Mouse (Mus musculus) heart, adult 2 months (tissue): Measurements from ENCODE around the gene Bcl2l2. TPM values are rescaled to one million over a fixed set of nuclear protein-coding genes. Genes with fewer than 3 reads are reported as not detected.

ENCODE experiments used
- DNase-seq, 2 experiments: peaks; one replicate each; pipeline ENCODE4 v3.0.0; 2021
- H3K27ac ChIP-seq: fragments of 200-600 bp; 2 replicates; pipeline ENCODE4 v1.8.1; 2022
- H3K27me3 ChIP-seq: fragments of 200-500 bp; 2 replicates; pipeline ENCODE4 v1.6.1; 2012; ENCODE audit warnings: mild to moderate bottlenecking, low read length, inconsistent platforms, mixed read lengths; ENCODE audit not compliant: control insufficient read depth, insufficient read depth
- H3K36me3 ChIP-seq: fragments of 200-500 bp; 2 replicates; pipeline ENCODE4 v1.6.1; 2012; ENCODE audit warnings: low read length, inconsistent platforms; ENCODE audit not compliant: control insufficient read depth, insufficient read depth
- H3K4me1 ChIP-seq: fragments of 200-500 bp; 2 replicates; pipeline ENCODE4 v1.6.1; 2011; ENCODE audit warnings: low read length; ENCODE audit not compliant: control insufficient read depth, insufficient read depth
- H3K4me3 ChIP-seq: fragments of 200-600 bp; 2 replicates; pipeline ENCODE4 v1.8.1; 2022
- H3K79me2 ChIP-seq: fragments of 200-500 bp; replicated peaks from 2 replicates; pipeline ENCODE4 v1.6.1; 2012; ENCODE audit warnings: mild to moderate bottlenecking, inconsistent platforms, low read length, moderate library complexity, mixed read lengths; ENCODE audit not compliant: control insufficient read depth, insufficient read depth
- H3K9ac ChIP-seq: fragments of 200-500 bp; 2 replicates; pipeline ENCODE4 v1.6.1; 2012; ENCODE audit warnings: low read depth, mild to moderate bottlenecking, control low read depth, inconsistent platforms, low read length, mixed read lengths
- CTCF ChIP-seq: fragments of 200-600 bp; IDR thresholded peaks from 2 replicates; pipeline ENCODE4 v1.8.1; 2022; ENCODE audit warnings: antibody characterized with exemption, mild to moderate bottlenecking, moderate library complexity
- EP300 ChIP-seq: fragments of 200-500 bp; IDR thresholded peaks from 2 replicates; pipeline ENCODE4 v1.6.1; 2011; ENCODE audit warnings: low read depth, low read length, control low read depth; ENCODE audit not compliant: insufficient read depth
- POLR2A ChIP-seq: fragments of 200-500 bp; IDR thresholded peaks from 2 replicates; pipeline ENCODE4 v1.6.1; 2011; ENCODE audit warnings: mild to moderate bottlenecking, low read depth, low read length, control low read depth; ENCODE audit not compliant: insufficient read depth
- WGBS: fragments of 180-500 bp; shearing (Covaris S2); methylation state at CpG from one replicate; pipeline ENCODE4 v1.1.7; 2018; 5-methylcytosine and 5-hydroxymethylcytosine counted together
- intact Hi-C: fragments of 180-260 bp; cut with DNase I; formaldehyde crosslinking; loops from one replicate; pipeline ENCODE4 v1.15.1; 2025
- polyA plus RNA-seq: library from polyadenylated mRNA; depleted of rRNA; stranded (reverse); fragments of >200 nt; gene quantifications from 2 replicates; pipeline ENCODE4 v1.2.3, GENCODE M21; 2012; rRNA removed
- total RNA-seq, 2 experiments: library from RNA; stranded (reverse); gene quantifications; 2 replicates each; pipeline ENCODE4 v1.2.3; 2021

Gene Bcl2l2
- total and polyA plus RNA-seq, 3 experiments, result 29.2 to 45.0 (median 42.4) TPM

DNA sequence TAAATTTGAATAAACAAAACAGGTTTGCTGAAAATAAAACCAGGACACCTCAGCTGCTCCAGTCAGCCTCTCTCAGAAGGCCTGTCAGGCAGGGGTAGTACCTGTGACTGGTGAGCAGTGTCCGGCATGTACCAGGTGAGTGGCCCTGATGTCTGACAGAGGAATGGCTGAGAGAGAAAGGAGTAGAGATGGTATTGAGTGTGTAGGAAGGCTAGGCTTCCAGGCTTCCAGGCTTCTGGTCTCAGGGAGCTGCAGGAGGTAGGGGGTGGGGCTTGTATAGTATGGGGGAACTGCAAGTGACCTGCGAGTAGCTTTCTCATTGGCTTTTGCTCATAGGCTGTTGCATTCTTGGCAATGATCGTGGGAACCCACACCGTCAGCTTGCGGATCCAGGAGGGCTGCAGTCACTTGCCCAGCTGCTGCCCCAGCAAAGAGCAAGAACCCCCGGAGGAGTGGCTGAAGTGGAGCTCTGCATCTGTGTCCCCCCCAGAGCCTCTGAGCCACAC lies 49.5 kb downstream of the Bcl2l2 start, which contains the start of gene Il25:
TSS of gene Il25 (plus strand) at position 51 of the 506 bp plus-strand sequence.
- H3K9ac ChIP-seq, result no peak within 1 kb of the TSS
- intact Hi-C loops, result no loop called here
- WGBS, result 53% methylated on average over 6 of the region's 6 CpGs
- no peaks in the 10 kb centered on the region for H3K36me3 ChIP-seq
- no peaks in the 10 kb centered on the region for H3K79me2 ChIP-seq
- H3K27me3 ChIP-seq, result no peaks in the 10 kb centered on the region
- H3K4me3 ChIP-seq, result no peak within 1 kb of the TSS
- H3K27ac ChIP-seq, result no peak within 1 kb of the TSS
- H3K4me1 ChIP-seq, result no peaks in the 10 kb centered on the region
- TF ChIP-seq EP300, result no peak
- TF ChIP-seq CTCF, result no peak
- no peak for TF ChIP-seq POLR2A
- DNase-seq, result no peak

DNA sequence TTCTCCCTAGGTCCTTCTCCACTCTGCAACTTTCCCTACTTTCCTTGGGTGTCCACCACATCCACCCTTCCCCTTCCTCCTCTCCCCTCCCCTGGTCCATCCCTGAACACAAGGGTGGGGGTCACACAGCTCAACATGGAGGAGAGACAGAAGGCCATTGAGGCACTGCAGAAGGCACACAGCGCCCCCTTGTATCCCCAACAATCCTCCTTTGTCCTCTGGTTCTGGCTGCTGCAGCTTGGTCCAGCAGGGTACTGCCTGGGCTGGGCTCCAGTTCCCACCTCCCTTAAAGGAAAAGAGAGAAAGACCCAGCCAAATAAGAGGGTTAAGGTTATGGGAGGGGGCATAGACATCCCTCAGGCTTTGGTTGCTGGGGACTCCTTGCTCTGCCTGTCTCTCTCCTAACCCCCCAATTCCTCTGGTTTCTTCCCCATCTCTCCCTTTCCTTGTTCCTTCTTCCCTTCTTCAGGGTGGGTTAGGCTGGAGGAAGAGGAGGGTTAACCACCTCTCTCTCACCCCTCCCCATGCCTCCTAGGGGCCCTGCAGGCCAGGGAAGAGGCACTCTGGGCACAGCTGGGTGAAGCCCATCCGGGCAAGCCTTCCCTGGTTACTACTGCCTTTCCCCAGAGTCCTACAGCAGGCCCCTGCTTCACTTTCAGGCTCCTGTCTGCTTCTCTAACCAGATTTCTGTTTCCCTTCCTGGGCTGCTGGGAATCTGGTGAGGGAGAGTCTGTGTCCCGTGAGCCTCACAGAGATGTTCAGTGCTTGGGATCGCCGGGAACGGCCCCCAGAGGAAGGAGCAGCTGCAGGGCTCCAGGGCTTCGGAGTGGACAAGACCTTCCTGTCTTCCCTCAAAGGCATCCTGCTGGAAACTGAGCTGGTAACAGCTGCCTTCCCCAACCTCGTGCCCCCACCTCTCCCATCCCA lies 53.0 kb downstream of the Bcl2l2 start, which contains the start of gene Cmtm5:
TSS of gene Cmtm5 (plus strand) at position 358 of the 927 bp plus-strand sequence.
- no peak within 1 kb of the TSS for H3K4me3 ChIP-seq
- no peaks in the 10 kb centered on the region for H3K36me3 ChIP-seq
- no peaks in the 10 kb centered on the region for H3K4me1 ChIP-seq
- no peak within 1 kb of the TSS for H3K27ac ChIP-seq
- no peaks in the 10 kb centered on the region for H3K27me3 ChIP-seq
- intact Hi-C loops, result no loop called here
- DNase-seq, result no peak
- TF ChIP-seq CTCF, result no peak
- TF ChIP-seq POLR2A, result no peak
- no peak for TF ChIP-seq EP300
- no peak within 1 kb of the TSS for H3K9ac ChIP-seq
- H3K79me2 ChIP-seq, result no peaks in the 10 kb centered on the region
- 25% methylated on average over 8 of the region's 8 CpGs for WGBS

DNA sequence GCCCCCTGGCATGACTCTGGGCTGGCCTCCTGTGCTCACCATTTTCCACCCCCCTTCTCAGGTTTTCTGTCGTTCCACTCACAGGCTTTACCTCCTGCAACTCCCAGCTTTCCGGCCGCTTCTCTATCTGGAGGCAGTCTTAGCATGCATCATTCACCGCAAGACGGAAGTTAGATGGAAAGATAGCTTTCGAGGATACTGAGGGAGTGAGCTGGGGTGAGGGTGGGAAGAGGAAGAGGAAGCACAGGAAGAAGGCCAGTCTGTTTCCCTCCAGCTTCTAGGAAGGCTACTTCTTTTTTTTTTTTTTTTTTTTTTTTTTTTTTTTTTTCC lies 53.6 kb downstream of the Bcl2l2 start:
- H3K27me3 ChIP-seq, result no peaks in the 10 kb centered on the region
- no peaks in the 10 kb centered on the region for H3K36me3 ChIP-seq
- no peak overlapping the region for H3K27ac ChIP-seq
- TF ChIP-seq EP300 (0 out of 2 replicates have a peak, but pooled peaks have one; percentile 20), CTCF (no peak), POLR2A (peak; percentile 18; the same call in 1 of the 2 replicates)
- H3K9ac ChIP-seq, result no peak overlapping the region
- no peak for DNase-seq
- intact Hi-C loops, result no loop called here
- H3K4me3 ChIP-seq, result no peak overlapping the region
- WGBS, result 9% methylated on average over 6 of the region's 6 CpGs
- H3K79me2 ChIP-seq, result no peaks in the 10 kb centered on the region
- H3K4me1 ChIP-seq, result no peaks in the 10 kb centered on the region

DNA sequence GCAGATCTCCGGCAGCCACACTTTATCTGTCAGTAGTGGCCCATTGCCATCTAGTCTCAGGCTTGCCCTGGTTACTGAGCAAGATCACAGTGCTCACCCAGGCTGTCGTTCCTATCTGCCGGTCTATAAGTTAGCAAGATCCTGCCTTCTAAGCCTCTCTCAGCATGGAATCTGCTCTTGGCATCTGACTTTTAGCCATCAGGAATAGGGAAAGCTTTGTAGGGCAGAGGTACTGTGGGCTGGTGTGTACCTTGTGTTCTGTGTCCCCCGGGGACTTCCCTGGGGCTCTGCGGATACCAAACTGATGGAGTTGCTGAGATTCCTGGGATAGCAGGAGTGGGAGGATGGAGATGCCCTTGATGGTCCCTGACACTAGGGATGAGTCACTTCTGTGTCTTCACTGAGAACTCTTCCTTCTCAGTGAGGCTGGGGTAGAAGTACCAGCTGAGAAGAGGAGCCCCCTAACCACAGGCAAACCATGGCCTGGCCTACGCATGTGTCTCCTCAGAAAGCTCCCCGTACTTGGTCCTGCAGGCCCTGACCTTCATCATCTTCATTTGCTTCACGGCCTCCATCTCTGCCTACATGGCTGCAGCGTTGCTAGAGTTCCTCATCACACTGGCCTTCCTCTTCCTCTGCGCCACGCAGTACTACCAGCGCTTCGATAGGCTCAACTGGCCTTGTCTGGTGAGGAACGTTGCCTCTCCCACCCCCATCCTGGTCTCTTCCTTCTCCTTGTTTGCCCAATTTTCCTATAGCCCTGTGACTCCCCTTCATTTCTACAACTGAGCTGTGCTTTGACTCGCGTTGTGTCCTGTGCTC lies 54.4 kb downstream of the Bcl2l2 start:
- H3K27me3 ChIP-seq, result no peaks in the 10 kb centered on the region
- H3K4me3 ChIP-seq, result no peak overlapping the region
- 56% methylated on average over 16 of the region's 16 CpGs for WGBS
- no peak overlapping the region for H3K9ac ChIP-seq
- H3K79me2 ChIP-seq, result no peaks in the 10 kb centered on the region
- intact Hi-C loops, result loop anchor here (2.0 kb wide), 2 partner anchors 77 to 95 kb away; partner anchors contain the start of gene Ngdn
- H3K27ac ChIP-seq, result no peak overlapping the region
- no peaks in the 10 kb centered on the region for H3K36me3 ChIP-seq
- TF ChIP-seq POLR2A, result peak; percentile 64; the same call in 1 of the 2 replicates
- TF ChIP-seq CTCF, result no peak
- peak; percentile 82; the same call in 1 of the 2 replicates for TF ChIP-seq EP300
- no peak for DNase-seq
- no peaks in the 10 kb centered on the region for H3K4me1 ChIP-seq

Other genes with a start within 250 kb of the Bcl2l2 start
- not detected for gene Gm17606, start 242.4 kb upstream of the Bcl2l2 start, total RNA-seq
- not detected in 2 replicates for gene Gm17606, start 242.4 kb upstream of the Bcl2l2 start, polyA plus RNA-seq
- under 1 TPM; 0.18 to 0.31 TPM for gene Cdh24, start 242.0 kb upstream of the Bcl2l2 start, total RNA-seq
- gene Cdh24, start 242.0 kb upstream of the Bcl2l2 start, polyA plus RNA-seq, result 1.00 and 1.1 TPM in 2 replicates
- 10 to 100 TPM; 12.5 to 13.3 TPM for gene 1700123O20Rik, start 197.2 kb upstream of the Bcl2l2 start, total RNA-seq
- 18.2 and 27.4 TPM in 2 replicates for gene 1700123O20Rik, start 197.2 kb upstream of the Bcl2l2 start, polyA plus RNA-seq
- gene Acin1, start 196.4 kb upstream of the Bcl2l2 start, total RNA-seq, result 10 to 100 TPM; 72.3 to 84.9 TPM
- gene Acin1, start 196.4 kb upstream of the Bcl2l2 start, polyA plus RNA-seq, result 59.9 and 78.7 TPM in 2 replicates
- not detected for gene Gm29776, start 184.5 kb upstream of the Bcl2l2 start, total RNA-seq
- gene Gm29776, start 184.5 kb upstream of the Bcl2l2 start, polyA plus RNA-seq, result 0.04 and 0.09 TPM in 2 replicates
- gene Cebpe, start 171.2 kb upstream of the Bcl2l2 start, total RNA-seq, result not detected
- gene Cebpe, start 171.2 kb upstream of the Bcl2l2 start, polyA plus RNA-seq, result 0.08 and 0.15 TPM in 2 replicates
- 1 to 10 TPM; 2.6 to 3.3 TPM for gene Slc7a8, start 101.4 kb upstream of the Bcl2l2 start, total RNA-seq
- 2.7 and 3.7 TPM in 2 replicates for gene Slc7a8, start 101.4 kb upstream of the Bcl2l2 start, polyA plus RNA-seq
- not detected for gene Rnf212b, start 69.2 kb upstream of the Bcl2l2 start, total RNA-seq
- gene Rnf212b, start 69.2 kb upstream of the Bcl2l2 start, polyA plus RNA-seq, result 0.21 and 0.35 TPM in 2 replicates
- 1 to 10 TPM; 4.1 to 7.2 TPM for gene Homez, start 12.4 kb upstream of the Bcl2l2 start, total RNA-seq
- gene Homez, start 12.4 kb upstream of the Bcl2l2 start, polyA plus RNA-seq, result 2.6 and 3.1 TPM in 2 replicates
- 1 to 10 TPM; 2.8 to 3.4 TPM for gene Ppp1r3e, start 5.8 kb upstream of the Bcl2l2 start, total RNA-seq
- 4.8 and 4.9 TPM in 2 replicates for gene Ppp1r3e, start 5.8 kb upstream of the Bcl2l2 start, polyA plus RNA-seq
- 1 to 10 TPM; 3.2 to 6.1 TPM for gene Gm20521, start 64 bp downstream of the Bcl2l2 start, total RNA-seq
- not detected in 2 replicates for gene Gm20521, start 64 bp downstream of the Bcl2l2 start, polyA plus RNA-seq
- 10 to 100 TPM; 51.4 to 52.2 TPM for gene Pabpn1, start 9.1 kb downstream of the Bcl2l2 start, total RNA-seq
- gene Pabpn1, start 9.1 kb downstream of the Bcl2l2 start, polyA plus RNA-seq, result 66.2 and 91.7 TPM in 2 replicates
- 1 to 10 TPM; 1.7 to 2.3 TPM for gene Slc22a17, start 29.8 kb downstream of the Bcl2l2 start, total RNA-seq
- gene Slc22a17, start 29.8 kb downstream of the Bcl2l2 start, polyA plus RNA-seq, result 13.0 and 13.8 TPM in 2 replicates
- gene Efs, start 42.7 kb downstream of the Bcl2l2 start, total RNA-seq, result 1 to 10 TPM; 1.9 to 3.0 TPM
- gene Efs, start 42.7 kb downstream of the Bcl2l2 start, polyA plus RNA-seq, result 5.1 and 5.4 TPM in 2 replicates
- not detected for gene Il25, start 49.3 kb downstream of the Bcl2l2 start, total RNA-seq
- gene Il25, start 49.3 kb downstream of the Bcl2l2 start, polyA plus RNA-seq, result not detected in 2 replicates
- gene Cmtm5, start 52.9 kb downstream of the Bcl2l2 start, total RNA-seq, result under 1 TPM in 1 of 2 experiments, not detected in 1; 0.30 TPM
- 1.8 and 2.9 TPM in 2 replicates for gene Cmtm5, start 52.9 kb downstream of the Bcl2l2 start, polyA plus RNA-seq
- over 10,000 TPM; 19,033 to 21,149 TPM for gene Myh6, start 83.5 kb downstream of the Bcl2l2 start, total RNA-seq
- 6,249 and 7,266 TPM in 2 replicates for gene Myh6, start 83.5 kb downstream of the Bcl2l2 start, polyA plus RNA-seq
- not detected for gene Gm17428, start 93.6 kb downstream of the Bcl2l2 start, total RNA-seq
- gene Gm17428, start 93.6 kb downstream of the Bcl2l2 start, polyA plus RNA-seq, result not detected in 2 replicates
- gene Myh7, start 111.2 kb downstream of the Bcl2l2 start, total RNA-seq, result 1,000 to 10,000 TPM; 1,935 to 2,240 TPM
- 19.8 and 29.5 TPM in 2 replicates for gene Myh7, start 111.2 kb downstream of the Bcl2l2 start, polyA plus RNA-seq
- gene Ngdn, start 132.1 kb downstream of the Bcl2l2 start, total RNA-seq, result 10 to 100 TPM; 25.9 to 28.9 TPM
- 10.1 and 19.6 TPM in 2 replicates for gene Ngdn, start 132.1 kb downstream of the Bcl2l2 start, polyA plus RNA-seq
- 1 to 10 TPM; 3.9 to 4.1 TPM for gene Zfhx2, start 208.9 kb downstream of the Bcl2l2 start, total RNA-seq
- 1.1 and 1.3 TPM in 2 replicates for gene Zfhx2, start 208.9 kb downstream of the Bcl2l2 start, polyA plus RNA-seq
- 10 to 100 TPM; 10.7 to 13.4 TPM for gene Thtpa, start 211.4 kb downstream of the Bcl2l2 start, total RNA-seq
- 8.2 and 9.7 TPM in 2 replicates for gene Thtpa, start 211.4 kb downstream of the Bcl2l2 start, polyA plus RNA-seq
- gene Ap1g2, start 223.2 kb downstream of the Bcl2l2 start, total RNA-seq, result 1 to 10 TPM; 5.3 to 5.6 TPM
- 8.2 and 10.2 TPM in 2 replicates for gene Ap1g2, start 223.2 kb downstream of the Bcl2l2 start, polyA plus RNA-seq
- gene Jph4, start 233.6 kb downstream of the Bcl2l2 start, total RNA-seq, result under 1 TPM in 1 of 2 experiments, not detected in 1; 0.23 TPM
- gene Jph4, start 233.6 kb downstream of the Bcl2l2 start, polyA plus RNA-seq, result 0.25 and 0.32 TPM in 2 replicates